Mouse (Mus musculus): Measurements from ENCODE around the gene Dhdh.
"Not testable (repeated sequence)": the region's sequence is repeated elsewhere in the genome, so short reads cannot be mapped to it uniquely, and the experiment has no call there.

The Dhdh gene

GRCm38 (mm10) chr7:45488293-45489204, at the start of gene Dhdh:
Gene Dhdh, minus strand, starts transcription at chr7:45488805.
- peak; percentile 32 to 37 for DNase-seq (ENCODE audit: low spot score in 2 of 2)

- DNase-seq (ENCODE audit: low spot score in 2 of 2), result no peak
Measured at GRCm38 (mm10) chr7:45537602-45538001, 49.0 kb upstream of the Dhdh start.

DNA sequence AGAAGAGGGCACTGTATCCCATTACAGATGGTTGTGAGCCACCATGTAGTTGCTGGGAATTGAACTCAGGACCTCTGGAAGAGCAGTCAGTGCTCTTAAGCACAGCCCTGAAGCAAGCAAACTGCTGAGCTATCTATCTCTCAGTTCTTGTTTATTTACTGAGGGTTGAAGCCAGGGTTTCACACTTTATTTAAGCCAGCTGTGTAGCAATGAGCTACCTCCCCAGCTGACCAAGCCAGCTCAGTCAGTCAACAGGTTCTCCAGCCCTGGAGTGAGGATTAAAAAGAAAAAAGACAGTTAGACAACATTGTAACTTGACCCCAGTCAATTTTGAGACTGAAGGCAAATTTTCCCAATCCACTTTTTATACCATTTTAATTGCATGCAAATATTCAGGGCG, 47.1 kb upstream of the Dhdh start:
- no peak for DNase-seq (ENCODE audit: low spot score in 2 of 2)

DNA sequence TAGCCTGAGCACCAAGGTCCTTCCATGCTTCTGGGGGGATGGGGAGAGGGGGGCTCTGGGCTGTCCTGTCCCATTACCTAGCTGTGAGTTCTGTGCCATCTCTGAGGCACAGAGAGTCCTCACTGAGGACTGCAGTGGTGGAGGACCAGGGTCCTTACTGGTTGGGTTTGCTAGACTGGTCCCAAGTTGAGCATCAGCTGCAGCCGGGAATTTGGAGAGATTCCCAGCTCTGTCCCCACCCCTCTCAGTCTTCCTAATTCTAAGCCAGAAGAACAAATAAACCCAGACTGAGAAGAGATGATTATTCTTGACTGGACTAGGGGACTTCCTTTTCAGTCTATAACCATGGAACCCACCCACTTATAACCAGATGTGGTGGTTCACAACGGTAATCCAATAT, 42.0 kb upstream of the Dhdh start:
- DNase-seq (ENCODE audit: low spot score in 2 of 2), result no peak

DNA sequence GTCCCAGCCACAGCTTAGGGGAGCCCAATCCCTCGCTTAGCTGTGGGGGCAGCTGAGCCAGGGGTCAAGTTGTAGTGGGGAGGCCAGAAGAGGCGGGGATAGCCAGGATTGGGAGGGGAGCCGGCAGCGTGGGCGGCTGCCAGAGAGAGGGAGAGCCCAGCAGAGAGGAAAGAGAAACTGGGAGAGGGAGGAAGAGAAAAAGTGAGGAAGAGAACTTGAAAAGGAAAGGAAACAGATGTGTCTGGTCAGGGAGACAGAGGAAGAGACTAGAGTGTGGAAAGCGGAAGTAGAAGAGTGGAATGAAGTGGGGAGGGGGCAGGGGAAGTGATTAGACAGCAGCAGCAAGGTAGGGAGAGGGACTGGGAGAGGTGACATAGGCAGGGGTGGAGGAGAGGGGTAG, 40.9 kb upstream of the Dhdh start:
- no peak for DNase-seq (ENCODE audit: low spot score in 2 of 2)

GRCm38 (mm10) chr7:45527169-45527568, 38.6 kb upstream of the Dhdh start:
- DNase-seq (ENCODE audit: low spot score in 2 of 2), result not testable (repeated sequence)

- no peak for DNase-seq (ENCODE audit: low spot score in 2 of 2)
Measured at GRCm38 (mm10) chr7:45526474-45527120, 38.0 kb upstream of the Dhdh start.

DNA sequence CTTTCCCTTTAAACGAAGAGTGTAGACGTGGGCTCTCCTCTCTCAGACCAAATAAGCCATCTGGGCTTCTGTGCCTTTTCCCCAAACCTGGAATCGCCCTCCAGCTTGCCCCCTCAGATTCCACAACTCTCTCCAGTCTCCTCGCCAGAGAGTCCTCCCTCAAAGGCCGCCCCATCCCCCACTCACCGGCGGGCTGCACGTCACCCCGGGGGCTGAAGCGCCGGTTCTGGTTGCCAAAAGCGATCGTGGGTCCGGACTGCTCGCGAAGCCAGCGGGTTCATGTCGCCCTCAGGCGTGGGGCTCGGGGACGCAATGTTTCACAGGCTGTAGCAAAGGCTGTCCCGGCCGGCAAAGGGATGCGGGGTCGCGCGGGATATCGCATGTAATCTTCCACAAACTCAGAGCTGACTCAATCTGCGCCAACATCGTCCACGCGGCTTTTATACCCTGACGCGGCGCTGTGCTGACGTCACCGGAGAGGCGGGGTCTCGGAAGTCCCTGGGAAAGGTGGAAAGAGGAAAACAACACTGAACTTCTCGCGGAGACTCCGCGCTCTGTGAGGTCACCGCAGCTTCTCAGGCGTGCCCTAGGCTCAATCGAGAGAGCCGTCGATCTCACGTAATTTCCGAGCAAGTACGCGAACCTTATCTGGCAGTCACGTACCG, 37.3 kb upstream of the Dhdh start, which contains the start of the genes Ppp1r15a and Plekha4:
TSS of gene Ppp1r15a (minus strand) at position 460 of the 665 bp plus-strand sequence.
TSS of gene Plekha4 (plus strand) at position 522 of the 665 bp plus-strand sequence.
- peak; percentile 95 for DNase-seq (ENCODE audit: low spot score in 2 of 2)

- peak; percentile 57 to 71 for DNase-seq (ENCODE audit: low spot score in 2 of 2)
Measured at GRCm38 (mm10) chr7:45524841-45525621, 36.4 kb upstream of the Dhdh start.

DNA sequence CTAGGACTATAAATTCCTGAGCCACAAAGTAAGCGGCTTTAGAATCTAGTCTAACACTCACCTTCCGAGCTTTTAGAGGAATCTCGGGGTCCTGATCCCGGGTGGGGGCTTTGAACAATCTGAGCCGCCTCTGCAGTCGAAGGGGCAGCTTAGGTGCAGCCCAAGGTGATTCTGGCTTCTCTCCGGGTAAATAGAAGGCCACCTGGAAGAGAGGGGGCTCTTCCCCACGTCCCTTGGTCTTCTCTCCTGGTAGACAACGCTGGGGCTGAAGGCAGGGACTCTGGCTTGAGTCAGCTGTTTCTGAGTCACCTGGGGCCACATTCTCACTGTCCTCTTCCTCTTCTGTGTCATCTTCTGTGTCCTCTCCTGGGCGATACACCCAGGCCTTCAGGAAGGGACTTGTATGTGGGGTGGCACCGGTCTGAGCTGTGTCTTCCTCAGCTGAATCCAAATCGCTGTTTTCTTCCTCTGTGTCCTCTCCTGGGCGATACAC, 35.1 kb upstream of the Dhdh start:
- no peak for DNase-seq (ENCODE audit: low spot score in 2 of 2)

DNA sequence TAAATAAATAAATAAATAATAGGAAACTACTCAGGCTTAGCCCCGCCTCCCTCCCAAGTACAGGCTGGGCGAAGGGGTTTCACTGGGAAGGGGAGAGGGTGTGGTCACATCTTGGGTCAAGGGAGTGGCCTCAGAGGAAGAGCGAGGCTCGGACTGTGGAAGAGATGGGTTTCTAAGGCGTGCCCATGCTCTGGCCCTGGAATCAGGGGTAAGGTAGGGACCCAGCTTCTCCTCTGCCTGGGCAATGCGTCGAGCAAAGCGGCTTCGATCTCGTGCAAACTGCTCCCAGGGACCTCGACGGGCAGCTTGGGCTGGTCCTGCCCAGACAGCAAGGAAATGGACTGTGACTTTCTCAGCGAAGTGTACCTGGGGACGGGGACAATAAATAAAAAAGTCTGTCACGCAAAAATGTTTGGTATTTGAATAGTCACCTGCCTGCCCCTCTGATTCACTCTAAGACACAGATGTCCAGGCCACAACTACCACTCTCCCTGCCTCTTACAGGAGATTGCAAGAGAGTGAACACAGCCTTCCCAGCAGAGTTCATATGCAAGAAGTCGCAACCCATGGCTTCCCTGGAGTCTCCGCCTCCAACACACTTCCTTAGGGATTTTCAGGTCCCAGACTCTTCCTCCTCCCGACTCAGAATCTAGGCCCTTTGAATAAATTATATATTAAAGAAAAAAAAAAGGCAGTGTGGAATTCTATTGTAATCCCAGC, 34.5 kb upstream of the Dhdh start:
- DNase-seq (ENCODE audit: low spot score in 2 of 2), result no peak

GRCm38 (mm10) chr7:45522194-45522752, 33.7 kb upstream of the Dhdh start:
- DNase-seq (ENCODE audit: low spot score in 2 of 2), result no peak

GRCm38 (mm10) chr7:45521728-45522184, 33.2 kb upstream of the Dhdh start:
- DNase-seq (ENCODE audit: low spot score in 2 of 2), result peak; percentile 65 to 78

- no peak for DNase-seq (ENCODE audit: low spot score in 2 of 2)
Measured at GRCm38 (mm10) chr7:45520605-45521004, 32.0 kb upstream of the Dhdh start.

DNA sequence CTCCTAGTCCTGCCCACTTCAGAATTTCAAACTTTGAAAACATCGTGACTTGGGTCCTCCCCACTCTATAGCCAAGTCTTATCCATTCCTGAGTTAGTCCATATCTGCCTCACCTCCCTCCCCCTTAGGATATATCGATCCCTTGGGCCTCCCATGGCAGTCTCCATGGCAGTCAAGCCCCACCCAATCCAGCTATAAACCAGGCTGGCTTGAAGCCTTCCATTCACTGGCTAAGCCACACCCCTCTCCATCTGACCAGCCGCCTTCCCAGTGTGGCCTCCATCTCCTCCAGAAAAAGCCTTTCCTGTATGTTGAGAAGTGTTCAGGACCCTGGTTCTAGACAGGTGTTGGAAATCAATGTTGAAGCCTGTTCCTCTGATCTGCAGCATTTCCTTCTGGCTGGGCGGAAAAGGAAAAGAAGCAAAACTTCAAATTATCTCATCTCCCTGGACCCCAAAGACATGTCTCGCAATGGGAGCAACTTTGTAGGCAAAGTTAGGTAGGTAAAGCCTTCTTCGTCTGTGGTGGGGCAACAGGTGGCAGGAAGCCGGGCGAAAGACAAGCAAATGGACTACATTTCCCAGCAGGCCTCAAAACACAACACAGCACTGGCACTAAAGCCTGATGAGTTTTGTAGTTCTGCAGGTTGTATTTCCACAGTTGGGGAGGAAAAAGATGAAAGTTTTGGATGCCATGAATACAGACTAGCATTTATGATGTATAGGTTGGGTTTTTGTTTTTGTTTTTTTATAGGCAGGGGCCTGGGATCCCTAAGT, 30.9 kb upstream of the Dhdh start:
- DNase-seq (ENCODE audit: low spot score in 2 of 2), result no peak

GRCm38 (mm10) chr7:45518618-45519017, 30.0 kb upstream of the Dhdh start:
- DNase-seq (ENCODE audit: low spot score in 2 of 2), result no peak

- not testable (repeated sequence) for DNase-seq (ENCODE audit: low spot score in 2 of 2)
Measured at GRCm38 (mm10) chr7:45516846-45517245, 28.2 kb upstream of the Dhdh start.

GRCm38 (mm10) chr7:45515436-45515835, 26.8 kb upstream of the Dhdh start:
- DNase-seq (ENCODE audit: low spot score in 2 of 2), result no peak

DNA sequence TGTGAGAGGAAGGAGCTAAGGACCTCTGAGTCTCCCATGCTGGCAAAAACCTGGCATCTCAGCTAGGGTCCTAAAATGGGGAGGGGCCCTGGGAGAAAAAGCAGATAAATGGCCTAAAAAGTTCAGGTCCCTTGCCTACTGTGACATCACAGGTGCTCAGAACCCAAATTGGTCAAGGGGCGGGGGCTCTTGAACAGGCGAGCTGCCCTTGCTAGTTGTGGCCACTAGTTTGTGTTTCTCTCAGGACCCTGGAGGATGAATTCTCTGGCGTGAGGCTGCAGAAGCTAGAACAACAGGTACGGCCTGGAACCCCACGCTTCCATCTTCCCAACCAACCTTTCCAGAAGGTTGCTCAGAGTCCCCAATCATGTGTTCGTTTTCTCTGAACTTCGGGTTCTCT, 25.8 kb upstream of the Dhdh start:
- DNase-seq (ENCODE audit: low spot score in 2 of 2), result no peak

Data from spleen, postnatal 14 days (tissue).